Mouse (Mus musculus) effector memory CD4-positive, alpha-beta T cell, adult 7 months (primary cell): ENCODE results near the gene Atp9a. TPM values are rescaled to one million over a fixed set of nuclear protein-coding genes. Genes with fewer than 3 reads are reported as not detected.

Experiments
- polyA plus RNA-seq: library from polyadenylated mRNA; unstranded; fragments of 100-300 nt; shearing (Covaris generic); gene quantifications from one replicate; pipeline ENCODE4 v1.2.1, GENCODE M21; 2017

Gene Atp9a
- 8.8 TPM for polyA plus RNA-seq

DNA sequence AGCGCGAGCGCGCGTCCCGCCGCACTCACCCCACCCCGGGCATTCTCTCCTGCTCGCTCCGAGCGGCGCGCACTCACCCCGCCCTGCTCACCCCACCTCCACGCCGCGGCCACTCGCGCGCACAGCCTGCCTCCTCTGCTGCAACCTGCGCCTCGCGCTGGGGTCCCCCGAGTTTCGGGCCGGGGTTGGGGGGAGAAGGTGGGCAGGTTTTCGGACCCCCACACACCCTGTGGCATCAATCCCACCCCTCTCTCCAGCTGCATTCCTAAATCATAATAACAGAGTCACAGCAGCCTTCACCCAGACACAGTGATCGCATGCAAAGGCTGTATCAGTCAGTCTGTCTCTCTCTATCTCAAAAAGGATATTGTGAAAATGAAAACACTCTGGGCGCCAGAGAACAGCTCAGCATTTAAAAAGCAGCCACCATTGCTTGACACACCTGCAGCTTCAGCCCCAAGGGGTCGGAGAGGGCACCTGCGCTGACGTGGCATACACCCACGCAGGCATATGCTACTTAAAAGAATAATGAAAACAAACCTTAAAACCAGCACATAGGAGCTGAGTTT lies at the start of gene Atp9a:
Atp9a (minus strand) TSS at position 351 of the 569 bp plus-strand sequence.

GRCm38 (mm10) chr2:168767582-168767981 lies 25.4 kb upstream of the Atp9a start, which contains the start of gene Sall4:
Gene Sall4, minus strand, starts transcription at chr2:168767943.

GRCm38 (mm10) chr2:168601491-168602386 lies 140.5 kb downstream of the Atp9a start, which contains the start of gene Nfatc2:
Gene Nfatc2, minus strand, starts transcription at chr2:168601657.

Other genes starting within 250 kb of the Atp9a start
- gene Nfatc2, start 140.8 kb downstream of the Atp9a start, polyA plus RNA-seq = 122 TPM
- gene Sall4, start 25.5 kb upstream of the Atp9a start, polyA plus RNA-seq = 0.24 TPM
- gene Zfp64, start 213.2 kb upstream of the Atp9a start, polyA plus RNA-seq = 19.6 TPM